Mouse (Mus musculus): ENCODE data around the gene Syt8.

DNA sequence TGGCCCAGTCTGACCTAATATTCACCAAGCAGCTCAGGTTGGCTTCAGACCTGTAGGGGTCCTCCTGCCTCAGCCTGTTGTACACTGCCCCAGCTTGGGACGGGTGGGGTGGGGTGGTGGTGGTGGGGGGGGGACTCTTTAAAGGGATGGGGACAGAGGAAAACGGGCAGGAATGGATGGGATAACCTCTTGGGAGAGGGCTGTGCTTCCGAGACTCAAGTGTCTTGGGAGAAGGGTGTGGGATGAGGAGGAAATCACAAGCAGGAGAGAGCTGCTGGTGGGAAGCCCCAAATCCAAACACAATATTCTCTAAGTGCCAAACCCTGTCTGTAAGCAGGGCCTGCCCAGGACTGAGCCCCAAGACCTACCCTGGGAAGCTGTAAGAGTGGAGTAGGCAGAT, 18.4 kb upstream of the Syt8 start:
- TF ChIP-seq FLI1 (IDR thresholded peaks at IDR 0.05; ENCODE audit: low read length): no peak
- TF ChIP-seq GATA1 (IDR thresholded peaks at IDR 0.05; ENCODE audit: borderline replicate concordance, low read length): no peak
